Mouse (Mus musculus) forebrain, postnatal 0 days (tissue): ENCODE results near the gene Mrps35. TPM values are rescaled to one million over a fixed set of nuclear protein-coding genes. Genes with fewer than 3 reads are reported as not detected.
A peak's percentile ranks its signal among the peaks of the same experiment; 100 is the strongest.

ENCODE experiments used
- ATAC-seq: fragments of 200-750 bp; cut with Nextera tagmentation; 2 replicates; pipeline ENCODE4 v1.8.0; 2017; ENCODE audit warnings: mild to moderate bottlenecking, moderate library complexity
- DNase-seq: peaks from one replicate; pipeline ENCODE4 v3.0.0-alpha.2; 2015
- H3K27ac ChIP-seq: fragments of 300-500 bp; sonication (generic); 2 replicates; pipeline ENCODE4 v1.5.1; 2014; ENCODE audit warnings: low read depth, mild to moderate bottlenecking, antibody characterized with exemption, low read length, moderate library complexity, mixed read lengths
- H3K27me3 ChIP-seq: fragments of 300-500 bp; sonication (generic); 2 replicates; pipeline ENCODE4 v1.6.1; 2014; ENCODE audit warnings: mild to moderate bottlenecking, low read length, mixed read lengths; ENCODE audit not compliant: insufficient read depth
- H3K36me3 ChIP-seq: fragments of 300-500 bp; sonication (generic); 2 replicates; pipeline ENCODE4 v1.6.1; 2014; ENCODE audit warnings: mild to moderate bottlenecking, moderate library complexity; ENCODE audit not compliant: insufficient read depth
- H3K4me1 ChIP-seq: fragments of 300-500 bp; sonication (generic); 2 replicates; pipeline ENCODE4 v1.6.1; 2014; ENCODE audit warnings: antibody characterized with exemption; ENCODE audit not compliant: insufficient read depth
- H3K4me2 ChIP-seq: fragments of 300-500 bp; sonication (generic); 2 replicates; pipeline ENCODE4 v1.6.1; 2014; ENCODE audit warnings: low read depth, mild to moderate bottlenecking, moderate library complexity
- H3K4me3 ChIP-seq: fragments of 300-500 bp; sonication (generic); 2 replicates; pipeline ENCODE4 v1.5.1; 2014; ENCODE audit warnings: low read depth, low read length, mixed read lengths
- H3K9ac ChIP-seq: fragments of 300-500 bp; sonication (generic); 2 replicates; pipeline ENCODE4 v1.6.1; 2014; ENCODE audit warnings: mild to moderate bottlenecking
- H3K9me3 ChIP-seq: fragments of 300-500 bp; sonication (generic); 2 replicates; pipeline ENCODE4 v1.6.1; 2016; ENCODE audit warnings: low read length
- CTCF ChIP-seq: sonication (generic); IDR thresholded peaks from 2 replicates; pipeline ENCODE4 v1.5.1; 2016; ENCODE audit warnings: antibody characterized with exemption, control low read depth, low read depth
- WGBS: fragments of 180-500 bp; shearing (Covaris S2); extraction: QIAGEN DNeasy Blood & Tissue Kit; methylation state at CpG from one replicate; pipeline ENCODE4 v1.1.7; 2014; 5-methylcytosine and 5-hydroxymethylcytosine counted together
- polyA plus RNA-seq: library from polyadenylated mRNA; unstranded; fragments of >200 nt; fragmentation: Nextera tagmentation; extraction: Ambion mirVana; gene quantifications from 2 replicates; pipeline ENCODE4 v1.2.1, GENCODE M21; 2015
- total RNA-seq: library from RNA; depleted of rRNA; stranded (reverse); fragments of >200 nt; gene quantifications from 2 replicates; pipeline ENCODE4 v1.2.3, GENCODE M21; 2014

The Mrps35 gene
- total and polyA plus RNA-seq, 2 experiments from 2014 or later = 20.3 to 83.2 TPM

DNA sequence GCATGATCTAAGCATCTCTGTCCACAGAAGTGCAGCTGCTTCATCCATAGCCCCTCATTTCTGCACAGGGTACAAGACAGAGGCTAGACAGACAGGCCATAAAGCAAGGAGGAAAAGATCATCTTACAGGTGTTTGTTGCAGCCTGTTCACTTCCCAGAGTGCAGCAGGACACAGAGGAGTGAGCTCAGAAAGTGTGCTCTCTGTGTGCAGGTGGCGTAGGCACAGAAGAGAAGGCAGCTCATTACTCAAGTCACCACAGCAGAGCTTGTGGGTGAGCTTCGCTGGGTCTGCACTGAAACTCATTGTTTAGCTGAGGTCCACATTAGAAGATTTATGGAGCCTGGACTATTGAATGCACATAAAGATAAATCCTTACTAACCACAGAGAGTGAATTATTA, 42.8 kb upstream of the Mrps35 start:
- H3K27me3 ChIP-seq = no peaks in the 10 kb centered on the region
- no peak overlapping the region for H3K9ac ChIP-seq
- no peak overlapping the region for H3K4me3 ChIP-seq
- ATAC-seq = no peak
- no peaks in the 10 kb centered on the region for H3K9me3 ChIP-seq
- no peak for DNase-seq
- H3K36me3 ChIP-seq = 0 out of 2 replicates have a peak, but pooled peaks cover 3% of the 10 kb centered on the region
- H3K4me2 ChIP-seq = no peak overlapping the region
- no peaks in the 10 kb centered on the region for H3K4me1 ChIP-seq
- 90% methylated on average over 2 of the region's 2 CpGs for WGBS
- TF ChIP-seq CTCF = no peak
- H3K27ac ChIP-seq = no peak overlapping the region

DNA sequence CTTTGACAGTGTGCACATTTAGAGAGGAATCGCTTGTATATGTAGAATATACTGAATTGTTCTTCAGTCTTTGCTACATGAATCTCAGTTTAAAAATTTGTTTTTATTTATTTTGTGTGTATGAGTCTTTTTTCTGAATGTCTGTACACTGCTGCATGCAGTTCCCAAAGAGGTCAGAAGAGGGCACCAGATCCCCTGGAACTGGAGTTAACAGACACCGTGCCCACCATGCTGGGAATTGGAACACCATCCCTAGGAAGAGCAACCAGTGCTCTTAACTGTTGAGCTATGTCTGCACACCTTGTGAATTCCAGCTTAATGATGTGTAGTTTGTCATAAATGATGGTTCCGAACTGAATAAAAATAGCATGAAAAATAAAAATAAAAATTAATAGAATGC, 34.4 kb upstream of the Mrps35 start:
- 60% methylated on average over 3 of the region's 3 CpGs for WGBS
- no peak overlapping the region for H3K4me3 ChIP-seq
- no peaks in the 10 kb centered on the region for H3K9me3 ChIP-seq
- H3K4me1 ChIP-seq = no peaks in the 10 kb centered on the region
- H3K9ac ChIP-seq = no peak overlapping the region
- H3K4me2 ChIP-seq = no peak overlapping the region
- H3K27me3 ChIP-seq = no peaks in the 10 kb centered on the region
- peak; percentile 41 for DNase-seq
- H3K27ac ChIP-seq = no peak overlapping the region
- TF ChIP-seq CTCF = peak; percentile 71
- 0 out of 2 replicates have a peak, but pooled peaks cover 2% of the 10 kb centered on the region for H3K36me3 ChIP-seq
- no peak for ATAC-seq

- H3K36me3 ChIP-seq = 0 out of 2 replicates have a peak, but pooled peaks cover 2% of the 10 kb centered on the region
- H3K4me3 ChIP-seq = no peak overlapping the region
- no peak for TF ChIP-seq CTCF
- no peak overlapping the region for H3K27ac ChIP-seq
- H3K27me3 ChIP-seq = no peaks in the 10 kb centered on the region
- ATAC-seq = peak; percentile 16
- DNase-seq = no peak
- H3K9ac ChIP-seq = no peak overlapping the region
- H3K9me3 ChIP-seq = no peaks in the 10 kb centered on the region
- WGBS = 79% methylated on average over 6 of the region's 6 CpGs
- no peaks in the 10 kb centered on the region for H3K4me1 ChIP-seq
- H3K4me2 ChIP-seq = no peak overlapping the region
Measured at GRCm38 (mm10) chr6:147010358-147010757, 32.2 kb upstream of the Mrps35 start.

DNA sequence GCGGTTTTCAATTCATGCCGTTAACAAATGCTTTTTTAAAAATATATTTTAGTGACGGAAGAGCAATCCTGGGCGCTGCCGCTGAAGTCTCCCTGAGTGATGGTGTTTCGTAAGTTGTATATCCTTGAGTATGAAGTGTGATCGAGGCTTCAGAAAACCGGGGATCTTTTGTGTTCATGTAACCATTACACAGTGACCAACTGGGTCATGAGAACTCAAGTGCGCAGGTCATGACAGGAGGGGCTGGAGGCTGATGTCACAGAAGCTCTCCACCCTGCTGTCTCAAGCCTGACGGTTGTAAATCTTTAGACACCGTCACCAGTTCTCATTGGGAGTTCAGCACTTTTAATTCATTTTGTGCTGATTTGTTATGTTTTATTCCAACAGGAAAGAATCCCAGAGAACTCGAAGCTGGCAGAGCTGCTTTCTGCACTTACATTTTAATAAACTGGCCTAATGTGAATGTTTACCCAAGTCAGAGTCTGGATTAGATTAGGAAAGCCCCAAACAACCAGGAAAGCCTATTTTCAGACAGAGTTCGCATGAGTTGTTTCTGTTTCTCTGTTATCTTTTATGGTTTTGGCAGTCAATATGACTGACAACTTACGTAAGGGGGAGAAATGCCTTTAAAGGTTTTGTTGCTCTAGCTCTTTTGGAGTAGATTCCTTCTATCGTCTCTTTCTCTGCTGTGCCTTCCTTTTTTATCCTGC, 31.6 kb upstream of the Mrps35 start:
- DNase-seq = no peak
- no peaks in the 10 kb centered on the region for H3K4me1 ChIP-seq
- WGBS = 92% methylated on average over 15 of the region's 15 CpGs
- H3K4me3 ChIP-seq = no peak overlapping the region
- no peak overlapping the region for H3K27ac ChIP-seq
- no peak overlapping the region for H3K9ac ChIP-seq
- no peak for ATAC-seq
- 0 out of 2 replicates have a peak, but pooled peaks cover 2% of the 10 kb centered on the region for H3K36me3 ChIP-seq
- TF ChIP-seq CTCF = no peak
- H3K27me3 ChIP-seq = no peaks in the 10 kb centered on the region
- no peaks in the 10 kb centered on the region for H3K9me3 ChIP-seq
- H3K4me2 ChIP-seq = no peak overlapping the region

DNA sequence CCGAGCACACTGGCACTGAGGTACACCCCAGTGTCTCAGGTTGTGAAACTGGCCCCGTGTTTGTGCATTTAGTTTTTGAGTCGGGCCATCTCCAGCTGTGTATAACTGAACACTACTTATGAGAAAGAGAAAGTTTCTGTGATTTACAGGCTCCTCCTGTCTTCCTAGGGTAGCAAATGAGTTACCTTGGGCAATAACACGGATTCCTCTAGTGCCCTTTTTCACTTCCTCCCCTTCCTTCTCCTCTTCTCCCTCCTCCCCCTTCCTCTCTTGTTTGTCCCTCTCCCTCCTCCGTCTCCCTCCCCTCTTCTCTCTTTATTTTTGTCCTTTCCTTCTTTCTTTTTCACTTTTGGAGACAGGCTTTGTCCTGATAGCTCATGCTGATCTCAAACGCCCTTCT, 31.0 kb upstream of the Mrps35 start:
- H3K4me3 ChIP-seq = no peak overlapping the region
- H3K9ac ChIP-seq = no peak overlapping the region
- H3K4me2 ChIP-seq = no peak overlapping the region
- H3K27me3 ChIP-seq = no peaks in the 10 kb centered on the region
- no peaks in the 10 kb centered on the region for H3K9me3 ChIP-seq
- H3K27ac ChIP-seq = no peak overlapping the region
- no peak for TF ChIP-seq CTCF
- DNase-seq (no peak), ATAC-seq (no peak)
- no peaks in the 10 kb centered on the region for H3K36me3 ChIP-seq
- WGBS = 65% methylated on average over 6 of the region's 6 CpGs
- H3K4me1 ChIP-seq = no peaks in the 10 kb centered on the region

GRCm38 (mm10) chr6:147011977-147012376, 30.6 kb upstream of the Mrps35 start:
- ATAC-seq (no peak), DNase-seq (no peak)
- Histone ChIP-seq H3K36me3 (no peaks in the 10 kb centered on the region), H3K9me3 (no peaks in the 10 kb centered on the region), H3K27me3 (no peaks in the 10 kb centered on the region), H3K9ac (no peak overlapping the region), H3K4me1 (no peaks in the 10 kb centered on the region), H3K4me3 (no peak overlapping the region), H3K4me2 (no peak overlapping the region), H3K27ac (no peak overlapping the region)
- WGBS = 35% methylated on average over 6 of the region's 6 CpGs
- TF ChIP-seq CTCF = no peak

DNA sequence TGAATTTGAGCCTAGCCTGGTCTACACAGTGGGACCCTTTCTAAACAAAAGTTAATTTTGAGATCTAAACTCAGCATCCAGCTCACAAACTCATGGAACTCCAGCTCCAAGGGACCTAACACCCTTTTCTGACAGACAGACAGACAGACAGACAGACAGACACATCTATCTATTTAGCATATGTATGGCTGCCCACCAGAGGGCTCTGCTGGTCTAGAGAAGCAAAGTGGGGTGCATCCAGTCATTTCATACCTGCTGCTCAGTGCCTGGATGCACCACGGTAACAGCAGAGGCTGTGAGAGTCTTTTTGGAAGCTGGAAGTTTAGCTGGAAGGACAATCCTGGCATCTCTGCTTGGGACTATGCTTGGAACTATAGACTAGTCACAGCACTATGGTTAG, 29.0 kb upstream of the Mrps35 start:
- H3K4me3 ChIP-seq = no peak overlapping the region
- no peak overlapping the region for H3K9ac ChIP-seq
- ATAC-seq (no peak), DNase-seq (no peak)
- H3K9me3 ChIP-seq = no peaks in the 10 kb centered on the region
- no peak overlapping the region for H3K27ac ChIP-seq
- H3K36me3 ChIP-seq = no peaks in the 10 kb centered on the region
- H3K4me1 ChIP-seq = no peaks in the 10 kb centered on the region
- TF ChIP-seq CTCF = peak; percentile 46
- H3K27me3 ChIP-seq = no peaks in the 10 kb centered on the region
- 77% methylated on average over 1 of the region's 1 CpGs for WGBS
- H3K4me2 ChIP-seq = no peak overlapping the region
